Mouse (Mus musculus): Measurements from ENCODE around the gene 2410131K14Rik.

DNA sequence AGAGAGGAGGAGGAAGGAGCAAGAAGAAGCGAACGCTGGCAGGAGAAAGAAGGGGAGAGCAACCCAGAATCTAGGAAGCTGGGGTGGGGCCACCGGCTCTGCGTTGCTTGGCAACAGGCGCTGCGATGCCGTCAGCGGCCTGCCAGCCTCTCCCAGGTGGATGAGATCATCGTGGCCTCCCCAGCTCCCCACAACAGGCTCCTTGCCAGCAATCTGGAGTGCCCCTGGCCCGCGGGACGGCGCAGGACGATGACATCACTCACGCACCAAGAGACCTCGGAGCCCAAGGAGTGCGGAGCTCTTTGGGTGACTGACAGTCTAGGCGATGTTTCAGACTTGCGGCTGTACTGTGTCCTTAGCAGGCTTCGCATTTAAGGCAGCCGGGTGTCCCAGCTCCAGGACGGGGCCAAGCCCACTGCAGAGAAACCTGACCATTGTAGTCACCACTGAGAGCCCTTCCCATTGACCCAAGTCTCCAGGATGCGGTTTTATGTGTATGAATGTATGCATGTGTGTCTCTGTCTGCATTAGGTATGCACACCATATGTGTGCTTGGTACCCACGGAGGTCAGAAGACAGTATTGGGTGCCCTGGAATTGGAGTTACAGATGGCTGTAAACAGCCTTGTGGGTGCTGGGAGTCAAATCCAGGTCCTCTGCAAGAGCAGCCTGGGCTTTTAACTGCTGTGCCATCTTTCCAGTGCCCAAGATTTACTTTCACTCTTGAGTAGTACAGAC is 30.4 kb upstream of the 2410131K14Rik start:
- TF ChIP-seq CTCF (IDR thresholded peaks at IDR 0.05; ENCODE audit: insufficient read depth, low read length) (no peak), POLR2A (IDR thresholded peaks at IDR 0.05; ENCODE audit: borderline replicate concordance, extremely low read depth, low read depth, low read length) (no peak)

Data from lung, adult 2 months (tissue).